Mouse (Mus musculus) cerebellum, postnatal 36 days (tissue): ENCODE data around the gene Gm9922.

Source experiments
- DNase-seq, 2 experiments: peaks; one replicate each; pipeline ENCODE4 v3.0.0; 2021 to 2022; ENCODE audit warnings: mixed read lengths in 2 of 2

Gm9922 gene

DNA sequence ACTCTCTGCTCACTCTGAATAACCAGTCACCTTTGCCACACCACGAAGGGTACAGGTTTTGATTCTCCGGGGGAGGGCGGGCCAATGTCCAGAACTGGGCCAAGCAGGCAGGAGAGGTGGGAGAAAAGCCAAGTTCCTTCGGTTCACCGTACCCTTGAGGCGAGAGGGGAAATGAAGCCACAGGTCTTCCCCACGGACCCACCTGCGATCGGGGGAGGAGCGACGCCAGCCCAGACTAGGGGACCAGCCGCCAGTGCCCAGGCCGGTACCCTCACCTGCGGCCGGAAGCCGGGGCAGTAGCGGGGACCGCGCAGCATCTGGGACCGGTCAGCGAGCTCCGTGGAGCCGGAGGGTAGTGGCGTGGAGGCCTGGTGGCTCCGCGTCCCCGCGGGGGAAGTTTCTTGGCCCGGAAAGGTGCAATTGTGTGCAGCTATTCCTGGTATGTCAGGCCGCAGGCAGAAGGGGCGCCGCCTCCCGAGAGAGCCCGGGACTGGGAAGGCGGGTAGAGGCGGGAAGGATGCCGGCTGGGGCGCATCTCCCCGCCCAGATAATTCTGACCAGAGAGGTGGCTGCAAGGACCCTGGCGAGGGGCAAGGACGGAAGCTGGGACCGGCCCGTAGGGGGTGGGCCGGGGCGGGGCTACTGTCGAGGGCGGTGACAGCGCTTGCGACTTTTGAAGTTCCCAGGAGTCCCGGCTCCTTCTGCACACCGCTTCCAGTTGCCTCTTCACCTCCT lies at the start of gene Gm9922, which contains the start of gene Lmo7:
TSS of gene Gm9922 (minus strand) at position 578 of the 735 bp plus-strand sequence.
TSS of gene Lmo7 (plus strand) at position 721 of the 735 bp plus-strand sequence.
- peak; percentile 23 to 24 for DNase-seq

DNA sequence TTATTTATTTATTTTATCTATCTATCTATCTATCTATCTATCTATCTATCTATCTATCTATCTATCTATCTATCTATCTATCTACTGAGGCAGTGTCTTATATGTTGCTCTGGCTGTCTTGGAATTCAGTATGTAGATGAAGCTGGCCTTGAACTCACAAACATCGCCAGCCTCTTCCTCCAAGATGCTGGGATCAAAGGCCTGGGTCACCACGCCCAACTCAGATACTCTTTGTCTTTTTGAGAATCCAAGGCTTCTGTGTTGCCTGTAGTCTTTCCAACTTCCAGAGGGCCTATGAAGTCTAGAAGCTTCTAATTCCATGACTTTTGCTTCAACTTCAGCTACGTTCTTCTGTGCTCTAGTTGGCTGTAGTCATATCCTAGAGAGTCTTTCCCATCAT lies 48.8 kb upstream of the Gm9922 start:
- DNase-seq = no peak

DNA sequence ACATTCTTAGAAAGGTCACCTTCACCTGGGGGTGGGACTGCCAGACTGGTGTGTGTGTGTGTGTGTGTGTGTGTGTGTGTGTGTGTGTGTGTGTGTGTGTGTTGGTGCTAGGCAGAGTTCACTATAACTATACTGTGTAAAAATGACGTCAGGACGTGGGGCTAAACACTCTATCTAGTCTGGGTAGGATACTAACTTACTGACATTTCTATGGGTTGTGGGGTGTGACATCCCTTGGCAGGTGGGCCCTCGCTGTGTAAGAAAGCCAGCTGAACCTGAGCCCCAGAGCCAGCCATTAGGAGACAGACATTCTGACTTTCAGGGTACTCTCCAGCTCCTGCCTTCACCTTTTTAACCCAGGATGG lies 47.5 kb upstream of the Gm9922 start:
- no peak for DNase-seq

DNA sequence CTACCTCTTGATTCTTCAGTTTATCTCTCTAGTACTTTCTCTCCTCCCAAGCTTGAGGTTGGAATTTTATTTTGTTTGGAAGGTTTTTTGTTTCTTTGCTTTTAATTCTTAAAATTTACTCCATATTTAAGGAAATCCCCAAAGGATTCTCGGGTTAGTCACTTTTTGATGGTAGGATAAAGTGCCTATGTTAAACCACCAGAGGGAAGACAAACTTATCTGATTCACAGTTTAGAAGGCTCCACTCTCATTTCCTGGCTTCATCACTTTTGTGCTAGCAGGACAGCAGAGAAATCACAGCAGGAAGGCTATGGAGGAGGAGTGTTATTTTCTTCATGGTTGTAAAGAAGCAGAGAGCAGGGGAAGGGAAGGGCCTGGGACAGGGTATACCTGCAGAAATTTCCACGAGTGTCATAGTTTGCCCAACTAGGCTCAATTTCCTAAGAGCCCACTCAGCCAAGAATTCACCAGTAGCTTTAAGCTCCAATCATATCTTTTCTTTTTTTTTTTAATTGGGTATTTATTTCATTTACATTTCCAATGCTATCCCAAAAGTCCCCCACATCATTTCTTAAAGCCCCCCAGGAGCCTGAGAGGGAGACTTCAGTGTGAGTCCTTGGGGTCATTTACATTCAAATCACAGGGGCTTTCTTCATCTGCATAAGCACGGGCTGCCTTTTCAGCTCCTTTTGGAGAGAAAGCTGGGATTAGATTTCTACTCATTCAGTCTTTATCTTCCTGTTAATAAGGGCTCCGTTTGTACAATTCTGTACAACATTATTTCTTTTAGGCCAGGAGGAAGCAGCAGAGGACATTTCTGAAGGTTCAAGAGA lies 46.9 kb upstream of the Gm9922 start:
- DNase-seq = no peak

DNA sequence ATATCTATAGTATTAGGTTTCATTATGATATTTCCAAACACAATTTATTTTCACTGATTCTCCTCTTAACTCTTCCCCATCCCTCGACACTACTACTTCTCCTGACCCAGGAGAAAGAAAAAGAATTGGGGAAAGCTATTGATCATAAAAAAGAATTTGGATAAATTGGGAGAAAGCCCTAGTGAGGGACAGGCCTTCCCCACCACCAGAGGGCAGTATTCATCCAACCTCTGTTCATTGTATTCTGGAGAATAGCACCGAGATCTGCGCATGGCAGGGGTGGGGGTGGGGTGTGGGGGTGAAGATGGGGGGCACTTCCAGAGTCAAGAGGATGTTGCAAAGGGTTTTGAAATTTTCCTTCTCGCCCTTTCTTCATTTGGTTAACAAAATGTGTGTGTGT lies 45.0 kb upstream of the Gm9922 start:
- no peak for DNase-seq

DNA sequence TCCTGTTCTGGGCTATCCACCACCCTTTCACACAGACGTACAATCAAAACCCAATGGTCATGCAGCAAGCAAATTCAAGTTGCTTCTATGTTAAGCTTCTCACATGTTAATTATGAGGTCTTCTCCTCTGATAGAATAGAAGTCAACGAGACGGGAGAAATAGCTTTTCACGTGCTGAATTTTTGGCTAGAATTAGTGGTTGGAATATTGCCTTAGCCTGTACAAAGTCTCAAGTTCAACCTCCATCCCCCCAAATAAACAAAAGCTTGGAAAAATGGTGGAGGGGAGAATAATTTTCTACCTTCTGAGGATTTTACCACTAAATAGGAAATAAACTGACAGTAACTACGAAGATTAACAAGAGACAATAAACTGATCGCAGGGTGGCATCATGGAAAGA lies 42.1 kb upstream of the Gm9922 start:
- DNase-seq = no peak

DNA sequence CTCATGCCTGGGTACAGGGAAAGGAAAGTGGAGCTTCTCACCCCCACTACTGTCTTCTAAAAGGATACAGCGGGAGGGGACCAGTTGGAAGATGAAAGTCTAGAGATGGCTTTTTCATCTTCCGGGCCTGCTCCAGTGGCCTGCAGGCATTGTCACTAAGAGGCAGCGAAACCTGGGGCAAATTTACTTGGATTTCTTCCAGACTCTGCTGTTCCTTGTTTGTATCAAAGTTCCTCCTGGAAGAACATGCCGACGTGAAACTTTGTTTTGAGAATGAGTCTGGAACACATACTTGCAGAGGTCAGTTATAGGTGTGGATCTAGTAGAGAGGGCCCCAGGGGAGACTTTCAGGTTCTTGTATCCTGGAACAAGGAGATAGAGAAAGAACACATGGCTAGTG lies 41.7 kb upstream of the Gm9922 start:
- DNase-seq = no peak

DNA sequence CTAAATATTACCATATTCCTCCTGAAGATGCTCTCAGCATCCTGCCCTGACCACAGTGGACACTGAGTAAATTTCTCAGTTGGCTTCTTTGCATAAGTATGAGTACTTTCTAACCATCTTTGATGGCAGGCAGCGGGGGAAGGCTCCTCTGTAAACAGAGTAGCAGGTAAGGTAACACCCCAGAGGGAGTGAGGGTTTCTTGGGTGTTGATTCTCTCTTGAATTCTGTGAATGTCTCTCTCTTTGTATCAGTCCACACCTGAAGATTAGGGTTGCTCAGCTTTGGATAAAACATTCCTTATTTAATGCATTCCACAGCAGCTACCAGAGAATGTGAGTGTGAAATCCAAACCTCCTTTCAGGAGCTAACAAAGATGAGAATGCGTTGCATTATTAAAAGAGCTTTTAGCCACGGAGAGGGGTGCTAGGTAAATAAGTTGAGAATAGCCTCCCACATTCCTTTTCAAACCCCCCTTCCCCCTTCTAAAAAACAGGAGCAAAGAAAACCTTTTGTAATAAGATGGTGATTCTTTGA lies 34.2 kb upstream of the Gm9922 start:
- DNase-seq = no peak

DNA sequence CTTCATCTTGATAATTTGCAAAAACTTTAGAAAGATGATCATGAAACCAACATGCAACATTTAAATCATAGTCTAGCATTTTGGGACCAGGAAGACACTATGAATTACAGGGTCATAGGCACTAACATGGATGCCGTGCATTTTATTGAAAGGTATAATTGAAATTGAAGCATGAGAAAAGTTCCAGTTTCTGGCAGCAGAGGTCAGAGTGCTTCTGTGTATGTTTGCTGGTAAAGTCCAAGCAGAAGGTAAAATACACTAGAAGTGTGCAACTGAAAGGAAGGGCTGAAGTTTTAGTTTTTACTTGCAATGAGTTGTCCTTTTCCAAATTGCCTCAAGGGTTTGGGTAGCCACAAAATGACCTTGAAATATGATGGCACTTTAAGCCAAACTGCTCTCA lies 32.7 kb upstream of the Gm9922 start:
- no peak for DNase-seq

DNA sequence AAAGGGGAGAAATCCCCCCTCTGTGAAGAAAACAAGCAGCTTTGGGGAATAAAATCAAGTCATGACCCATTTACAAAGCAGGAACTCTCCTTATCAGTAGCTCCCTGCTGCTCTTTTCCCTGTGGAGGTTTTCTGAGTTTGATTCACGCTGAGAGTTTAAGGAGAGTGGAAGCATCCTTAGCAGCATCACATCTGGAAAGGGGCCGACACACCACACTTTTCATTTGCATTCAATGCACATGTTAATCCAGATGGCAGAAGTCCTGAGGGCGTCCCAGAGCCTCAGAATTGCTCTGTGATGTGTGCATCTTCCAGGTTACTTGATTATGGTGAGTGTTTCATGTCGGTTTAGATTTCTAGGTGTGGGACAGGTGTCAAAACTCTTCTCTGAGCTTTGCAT lies 25.8 kb upstream of the Gm9922 start:
- DNase-seq = no peak

DNA sequence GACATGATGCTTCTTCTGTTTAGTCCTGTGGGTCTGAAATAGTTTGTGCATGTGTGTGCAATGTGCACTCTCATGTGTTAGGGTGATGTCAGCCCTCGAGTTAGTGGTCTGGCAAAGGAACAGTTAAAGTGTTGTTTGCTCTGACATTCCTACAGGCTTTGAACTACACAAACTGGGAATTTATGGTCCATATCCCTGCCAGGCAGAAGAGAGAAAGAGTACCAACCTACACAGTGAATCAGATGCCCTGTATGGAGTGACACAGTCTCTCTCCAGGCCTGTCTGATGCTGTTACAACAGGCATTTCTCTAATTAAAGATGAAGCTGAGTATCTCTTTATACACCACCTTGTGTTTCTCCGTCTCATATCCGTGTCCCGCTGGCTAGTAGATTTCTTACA lies 21.3 kb upstream of the Gm9922 start:
- no peak for DNase-seq

DNA sequence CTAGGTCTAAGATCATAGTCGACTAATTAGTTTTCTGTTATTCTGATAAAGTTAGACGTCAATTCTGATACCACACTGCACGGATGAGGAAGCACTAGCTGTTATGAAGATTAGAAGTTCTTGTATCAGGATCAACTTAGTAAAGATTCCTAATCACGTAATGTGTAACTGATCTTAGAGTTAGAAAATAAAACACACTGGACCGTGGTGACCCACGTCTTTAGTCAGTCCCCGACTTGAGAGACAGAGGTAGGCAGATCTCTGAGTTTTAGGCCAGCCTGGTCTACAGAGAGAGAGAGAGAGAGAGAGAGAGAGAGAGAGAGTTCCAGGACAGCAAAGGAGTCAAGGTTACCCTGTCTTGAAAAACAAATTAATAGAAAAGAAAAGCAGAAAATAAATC lies 18.8 kb upstream of the Gm9922 start:
- DNase-seq = no peak

DNA sequence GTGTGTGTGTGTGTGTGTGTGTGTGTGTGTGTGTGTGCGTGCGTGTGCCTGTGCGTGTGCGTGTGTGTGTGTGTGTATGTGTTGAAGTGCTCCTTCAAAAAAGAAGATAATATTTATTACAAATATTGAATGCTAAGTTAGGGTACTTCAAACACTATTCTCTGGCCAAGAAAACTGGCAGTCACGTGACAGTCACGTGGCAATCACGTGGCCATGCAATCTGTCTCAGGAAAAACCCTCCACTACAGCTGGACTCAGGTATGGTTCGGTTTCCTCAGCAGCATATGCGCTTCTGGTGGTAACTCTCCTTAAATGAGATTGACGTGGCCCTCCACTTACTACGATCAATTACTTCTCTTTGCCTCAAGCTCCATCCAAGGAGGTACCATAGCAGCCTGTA lies 18.2 kb upstream of the Gm9922 start:
- no peak for DNase-seq

DNA sequence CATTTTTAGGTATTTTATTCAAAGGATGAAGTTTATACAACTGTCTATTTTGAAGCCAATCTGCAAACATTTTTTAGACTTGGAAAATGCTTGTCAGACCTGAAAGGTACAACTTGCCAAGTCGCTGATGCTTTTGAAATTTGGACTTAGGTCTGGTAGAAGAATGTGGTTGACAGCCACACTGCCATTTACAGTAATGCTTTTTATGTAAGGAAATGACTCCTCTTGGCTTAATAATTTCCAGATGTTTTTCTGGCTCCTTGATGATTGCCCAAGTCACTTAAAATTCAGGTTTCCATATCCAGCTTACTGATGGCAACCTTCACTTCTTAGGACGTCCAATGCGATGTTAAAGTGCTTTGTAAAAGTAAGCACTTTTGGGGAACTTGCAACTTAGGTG lies 17.0 kb upstream of the Gm9922 start:
- DNase-seq = no peak

DNA sequence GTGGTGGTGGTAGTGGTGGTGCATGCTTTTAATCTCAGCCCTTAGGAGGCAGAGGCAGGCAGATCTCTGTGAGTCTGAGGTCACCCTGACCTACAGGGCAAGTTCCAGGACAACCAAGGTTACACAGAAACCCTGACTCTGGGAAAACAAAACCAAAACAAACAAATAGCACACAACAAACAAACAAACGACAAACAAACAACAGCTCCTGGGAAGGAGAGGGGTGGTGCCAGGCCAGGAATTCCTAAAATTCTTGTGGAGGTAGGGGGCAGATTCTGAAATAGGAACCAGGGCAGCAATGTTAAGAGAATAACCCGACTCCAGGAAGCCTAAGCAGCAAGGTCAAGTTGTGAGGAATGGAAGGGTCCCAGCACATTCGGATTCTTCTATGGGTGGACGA lies 7.9 kb upstream of the Gm9922 start:
- DNase-seq = no peak

DNA sequence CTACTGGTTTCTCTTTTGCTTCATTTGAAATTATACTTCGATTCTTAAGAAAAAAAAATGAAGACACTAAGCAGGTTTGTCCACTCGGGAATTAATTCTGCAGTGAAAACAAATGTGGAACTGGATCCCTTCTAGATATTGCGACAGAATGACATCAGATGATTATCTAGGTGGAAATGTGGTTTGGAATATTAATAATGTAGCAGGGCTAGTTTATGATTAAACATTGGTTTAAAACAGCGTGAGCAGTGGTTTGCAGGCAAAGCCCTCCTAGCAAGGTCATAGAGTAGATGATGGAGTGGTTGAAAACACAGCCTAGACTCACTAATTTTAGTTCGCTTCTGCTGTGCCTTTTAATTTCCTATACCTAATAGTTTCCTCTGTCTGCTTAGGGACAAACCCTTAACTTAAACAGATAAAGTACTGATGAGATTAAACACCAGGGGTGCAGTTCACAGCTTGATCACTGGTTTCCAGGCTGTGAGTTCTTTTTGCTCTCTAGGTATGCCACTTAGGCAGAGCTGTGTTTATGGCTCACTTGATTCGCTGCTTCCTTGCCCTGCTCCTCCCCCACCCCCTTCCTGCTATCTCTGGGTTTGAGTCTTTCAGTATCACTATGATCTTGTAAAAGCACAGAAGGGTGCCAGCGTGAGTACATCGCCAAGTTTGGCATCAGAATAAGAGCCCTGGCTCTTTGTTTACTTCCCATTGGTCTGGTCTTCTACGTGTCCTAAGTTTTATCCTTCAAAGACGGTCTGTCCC lies 4.1 kb upstream of the Gm9922 start:
- DNase-seq = no peak

DNA sequence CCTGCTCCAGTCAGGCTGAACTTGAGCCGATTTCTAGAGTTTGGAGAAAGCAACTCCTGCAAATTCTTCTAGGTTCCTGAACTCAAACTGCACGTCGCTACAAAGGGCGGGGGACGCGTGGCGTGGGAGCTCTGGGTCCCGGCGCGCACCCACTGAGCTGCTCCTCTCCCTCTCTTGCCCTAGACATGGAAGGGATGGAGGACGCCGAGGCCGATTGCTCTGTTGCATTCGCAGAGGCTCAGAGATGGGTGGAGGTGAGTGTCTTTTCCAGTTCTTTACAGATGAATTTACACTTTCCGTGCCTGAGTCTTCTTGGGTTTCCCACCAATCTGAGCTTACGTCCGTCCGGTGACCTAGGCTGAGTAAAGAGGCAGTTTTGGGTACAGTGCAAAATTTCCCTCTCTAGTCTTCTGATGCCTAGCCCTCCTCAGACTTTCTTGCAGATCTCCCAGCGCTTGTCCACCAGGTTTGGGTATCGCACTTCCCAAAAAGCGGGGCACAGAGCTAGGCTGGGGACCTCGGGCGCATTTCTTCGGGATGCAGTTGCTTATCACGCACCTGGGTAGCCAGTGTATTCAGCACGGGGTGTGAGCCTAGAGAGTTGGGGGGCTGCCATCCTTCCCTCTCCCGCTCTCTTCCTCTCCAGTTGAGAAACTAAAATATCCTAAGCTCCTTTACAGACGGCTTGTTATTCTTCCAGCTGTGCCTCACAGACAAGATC lies 518 bp upstream of the Gm9922 start:
- DNase-seq = peak in 1 of 2 experiments; percentile 8

DNA sequence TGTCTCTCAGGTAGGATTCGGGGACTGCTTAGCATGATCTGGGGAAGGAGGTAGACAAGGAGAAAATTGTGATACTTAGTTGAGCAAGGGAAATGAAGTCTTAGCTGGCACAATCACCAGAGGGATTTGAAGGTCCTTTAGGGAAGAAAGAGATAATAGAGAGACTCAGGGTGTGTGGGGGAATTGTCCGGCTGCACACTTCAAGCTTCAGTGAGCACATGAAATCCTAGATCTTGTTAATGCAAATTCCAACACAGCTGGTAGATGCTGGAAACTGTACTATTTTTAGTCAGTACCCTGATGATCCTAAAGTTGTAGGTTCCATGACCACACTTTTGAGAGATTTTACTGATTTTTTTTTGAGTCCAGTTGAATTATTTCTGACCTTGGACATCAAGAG lies 15.2 kb downstream of the Gm9922 start:
- no peak for DNase-seq

DNA sequence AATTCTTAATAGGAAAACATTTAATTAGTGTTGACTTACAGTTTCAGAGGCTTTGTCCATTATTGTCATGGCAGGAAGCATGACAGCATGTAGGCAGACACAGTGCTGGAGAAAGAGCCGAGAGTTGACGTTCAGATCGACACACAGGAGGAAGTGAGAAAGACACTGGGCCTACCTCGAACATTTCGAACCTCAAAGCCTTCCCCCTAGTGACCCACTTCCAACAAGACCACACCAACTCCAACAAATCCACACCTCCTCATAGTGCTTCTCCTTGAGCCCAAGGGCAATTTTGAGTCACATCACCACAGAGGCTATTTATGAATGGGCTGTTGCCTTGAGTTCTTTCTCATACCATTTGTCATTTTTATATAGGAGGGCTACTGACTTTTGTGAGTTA lies 22.5 kb downstream of the Gm9922 start:
- DNase-seq = no peak

DNA sequence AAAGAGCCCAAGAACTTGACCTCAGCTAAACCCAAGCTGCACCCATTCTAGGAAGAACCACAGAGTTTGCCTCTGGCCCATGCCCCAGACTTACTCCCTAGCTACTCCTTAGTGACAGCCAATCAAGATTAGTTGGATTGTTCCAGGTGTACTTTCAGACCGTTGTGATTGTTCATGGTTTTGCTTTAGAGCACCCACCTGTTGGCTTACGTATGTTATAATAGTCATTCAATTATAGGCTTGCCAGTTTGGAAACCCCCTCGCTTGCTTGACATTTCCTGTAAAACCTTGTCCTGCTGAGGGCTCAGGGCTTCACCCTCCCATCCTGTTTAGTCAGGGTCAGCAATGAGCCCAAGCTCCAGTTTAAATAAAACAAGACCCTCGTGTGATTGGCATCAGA lies 25.1 kb downstream of the Gm9922 start:
- DNase-seq = no peak

DNA sequence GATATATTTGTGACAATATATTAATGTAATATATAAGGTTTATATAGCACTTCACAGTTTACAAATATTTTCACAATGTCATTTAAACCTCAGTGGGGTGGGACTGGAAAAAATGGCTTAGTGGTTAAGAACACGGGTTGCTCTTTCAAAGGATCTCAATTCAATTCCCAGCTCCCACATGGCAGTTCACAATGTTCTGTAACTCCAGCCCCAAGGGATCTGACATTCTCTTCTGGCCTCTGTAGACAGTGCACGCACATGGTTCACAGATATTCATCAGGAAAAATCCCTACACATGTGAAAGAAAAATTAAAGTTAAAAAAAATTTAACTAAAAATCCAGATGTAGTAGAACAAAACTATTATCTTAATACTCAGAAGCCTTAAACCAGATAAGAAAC lies 41.2 kb downstream of the Gm9922 start:
- no peak for DNase-seq

DNA sequence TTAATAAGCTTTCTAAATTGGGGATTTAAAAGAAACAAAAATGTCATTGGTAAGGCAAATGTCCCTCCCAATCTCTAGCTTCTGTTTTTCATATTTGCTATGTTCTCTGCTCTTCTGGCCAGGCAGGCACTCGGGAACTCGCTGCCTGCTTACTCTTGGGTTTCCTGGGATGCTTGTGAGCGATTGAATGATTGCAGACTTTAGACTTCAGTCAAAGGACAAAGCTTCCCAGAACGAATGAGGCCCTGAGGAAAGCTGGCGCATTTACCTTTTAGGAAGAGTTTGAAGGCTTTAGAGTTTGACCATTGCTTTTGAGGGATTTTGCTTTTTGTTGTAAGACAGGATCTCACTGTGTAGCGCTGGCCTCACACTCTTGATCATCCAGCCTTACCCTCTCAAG lies 41.9 kb downstream of the Gm9922 start:
- DNase-seq = no peak
